In genomic region chr12:39496203-39496602, GRCm38 (mm10) we compare ENCODE assay signal across 8 mouse cellular contexts.
DNase-seq lines count a peak whose midpoint lies in the region; ATAC-seq and TF ChIP-seq lines count a peak whose summit lies in the region.

No protein-coding gene starts in this region.

- ATAC-seq in frontal cortex, adult (ENCODE audit: low TSS enrichment) = no peak
- no peak for ATAC-seq in liver, postnatal 0 days
- no peak for ATAC-seq in liver, embryonic 12.5 days
- no peak for ATAC-seq in erythroblast, adult 5-6 weeks (replicated peaks; ENCODE audit: low FRiP score, poor library complexity, severe bottlenecking)

- no peaks in the 10 kb centered on the region for H3K36me3 ChIP-seq in liver, postnatal 0 days (replicated peaks; ENCODE audit: insufficient read depth, low read length)
- H3K36me3 ChIP-seq in liver, embryonic 12.5 days = no peaks in the 10 kb centered on the region

- no peak overlapping the region for H3K27ac ChIP-seq in liver, postnatal 0 days (ENCODE audit: low read depth)
- no peak overlapping the region for H3K27ac ChIP-seq in liver, embryonic 12.5 days

- H3K4me3 ChIP-seq in liver, postnatal 0 days (ENCODE audit: low read depth, low read length) = no peak overlapping the region
- no peak overlapping the region for H3K4me3 ChIP-seq in liver, embryonic 12.5 days

- no peaks in the 10 kb centered on the region for H3K9me3 ChIP-seq in liver, postnatal 0 days (ENCODE audit: low read length)
- H3K9me3 ChIP-seq in liver, embryonic 12.5 days (replicated peaks) = no peaks in the 10 kb centered on the region

- H3K27me3 ChIP-seq in liver, postnatal 0 days (ENCODE audit: insufficient read depth, low read length) = no peaks in the 10 kb centered on the region
- H3K27me3 ChIP-seq in liver, embryonic 12.5 days (replicated peaks) = no peaks in the 10 kb centered on the region

- WGBS in liver, postnatal 0 days (ENCODE audit: insufficient replicate concordance) = 40% methylated on average over 2 of the region's 2 CpGs
- 38% methylated on average over 2 of the region's 2 CpGs for WGBS in liver, embryonic 12.5 days (ENCODE audit: insufficient replicate concordance)

- TF ChIP-seq CTCF in liver, postnatal 0 days (IDR thresholded peaks at IDR 0.05; ENCODE audit: low read depth) = peak; percentile 54

- peak; percentile 22 to 49 for DNase-seq in frontal cortex, postnatal 36 days (ENCODE audit: low spot score in 2 of 2)
- no peak for DNase-seq in liver, postnatal 0 days
- peak; percentile 60 for DNase-seq in NIH3T3 (ENCODE audit: low read depth)
- peak; percentile 24 to 54 for DNase-seq in left cerebral cortex, postnatal 25 days (ENCODE audit: low spot score in 2 of 2)
- DNase-seq in spleen, postnatal 36 days (ENCODE audit: low spot score in 2 of 2) = no peak

- no peaks in the 10 kb centered on the region for H3K4me1 ChIP-seq in liver, postnatal 0 days (ENCODE audit: insufficient read depth)
- H3K4me1 ChIP-seq in liver, embryonic 12.5 days = no peaks in the 10 kb centered on the region

- no peak overlapping the region for H3K4me2 ChIP-seq in liver, postnatal 0 days (ENCODE audit: low read depth, low read length)
- H3K4me2 ChIP-seq in liver, embryonic 12.5 days = no peak overlapping the region

- no peak overlapping the region for H3K9ac ChIP-seq in liver, postnatal 0 days (replicated peaks)
- H3K9ac ChIP-seq in liver, embryonic 12.5 days = no peak overlapping the region

- no peak for TF ChIP-seq EP300 in liver, postnatal 0 days (IDR thresholded peaks at IDR 0.05; ENCODE audit: low read depth)

- intact Hi-C loops in left cerebral cortex, postnatal 25 days (cut with DNase I) = loop anchor here (1.0 to 10.0 kb wide), 4 partner anchors 891 to 1724 kb away; no protein-coding TSS in a partner anchor

Comparison
In these comparisons a context has a peak if more than half of its experiments do, and no peak if none do; other contexts are left out.
1. DNase-seq: peak in frontal cortex, postnatal 36 days (2 of 2), NIH3T3 (single experiment) and left cerebral cortex, postnatal 25 days (2 of 2); none in liver, postnatal 0 days (single experiment) and spleen, postnatal 36 days (0 of 2).